Mouse (Mus musculus) neural tube, embryonic 10.5 days (tissue): ENCODE measurements at regions not wholly inside any gene's neighbourhood (a gene's known extent, or its start where the extent isn't known, plus 50 kb on each side); places are given as distances from the start of the nearest gene placed in this dataset.

Experiments
- DNase-seq: peaks from one replicate; pipeline ENCODE4 v3.0.0-alpha.2; 2017; ENCODE audit warnings: low spot score; ENCODE audit errors: extremely low spot score

GRCm38 (mm10) chr5:121078531-121078930 lies 68.6 kb upstream of the Rph3a start:
- DNase-seq = peak; percentile 77

- no peak for DNase-seq
These were observed 66.8 kb upstream of the Rph3a start for GRCm38 (mm10) chr5:121076741-121077140.

- peak; percentile 43 for DNase-seq
These were observed 58.9 kb upstream of the Rph3a start for GRCm38 (mm10) chr5:121068821-121069220.

GRCm38 (mm10) chr5:121064721-121065120 lies 54.8 kb upstream of the Rph3a start:
- DNase-seq = no peak

- no peak for DNase-seq
These were observed 53.2 kb upstream of the Rph3a start for GRCm38 (mm10) chr5:121062930-121063584.

GRCm38 (mm10) chr5:121061688-121062087 lies 51.8 kb upstream of the Rph3a start:
- DNase-seq = no peak
